Mouse (Mus musculus) ES-Bruce4 (cell line): ENCODE measurements around the gene Ap3m1. TPM values are rescaled to one million over a fixed set of nuclear protein-coding genes. Genes with fewer than 3 reads are reported as not detected.
A peak's percentile ranks its signal among the peaks of the same experiment; 100 is the strongest.

ENCODE experiments used
- H3K27ac ChIP-seq: 2 replicates; pipeline ENCODE4 v1.5.1; 2012; ENCODE audit warnings: low read length, inconsistent platforms; ENCODE audit not compliant: insufficient read depth
- H3K27me3 ChIP-seq: 2 replicates; pipeline ENCODE4 v1.6.1; 2012; ENCODE audit warnings: mild to moderate bottlenecking, low read length, inconsistent platforms; ENCODE audit not compliant: control insufficient read depth, poor library complexity, insufficient read depth, severe bottlenecking
- H3K36me3 ChIP-seq: 2 replicates; pipeline ENCODE4 v1.6.1; 2012; ENCODE audit warnings: inconsistent platforms, mild to moderate bottlenecking, low read length, moderate library complexity; ENCODE audit not compliant: control insufficient read depth, poor library complexity, insufficient read depth, severe bottlenecking
- H3K4me1 ChIP-seq: one replicate; pipeline ENCODE4 v1.8.1; 2011; ENCODE audit warnings: low read length; ENCODE audit not compliant: control insufficient read depth, insufficient read depth
- H3K4me3 ChIP-seq: 2 replicates; pipeline ENCODE4 v1.5.1; 2011; ENCODE audit warnings: low read depth, mild to moderate bottlenecking, low read length
- H3K9ac ChIP-seq: 2 replicates; pipeline ENCODE4 v1.6.1; 2012; ENCODE audit warnings: low read depth, mild to moderate bottlenecking, inconsistent platforms; ENCODE audit not compliant: poor library complexity, severe bottlenecking
- H3K9me3 ChIP-seq: replicated peaks from 2 replicates; pipeline ENCODE4 v1.6.1; 2012; ENCODE audit warnings: mild to moderate bottlenecking, low read length, inconsistent platforms; ENCODE audit not compliant: control insufficient read depth, poor library complexity, insufficient read depth, severe bottlenecking
- CTCF ChIP-seq: IDR thresholded peaks from one replicate; pipeline ENCODE4 v1.8.1; 2011; ENCODE audit warnings: low read depth, low read length
- EP300 ChIP-seq: IDR thresholded peaks from 2 replicates; pipeline ENCODE4 v1.6.1; 2011; ENCODE audit warnings: low read depth, low read length; ENCODE audit not compliant: insufficient read depth
- POLR2A ChIP-seq: IDR thresholded peaks from one replicate; pipeline ENCODE4 v1.8.1; 2011; ENCODE audit warnings: low read length; ENCODE audit not compliant: insufficient read depth
- polyA plus RNA-seq: library from polyadenylated mRNA; stranded (reverse); fragments of >200 nt; gene quantifications from 2 replicates; pipeline ENCODE4 v1.2.4, GENCODE M21; 2011; ENCODE audit warnings: low read depth; ENCODE audit not compliant: missing spikeins, insufficient read depth, insufficient read length

The Ap3m1 gene
- polyA plus RNA-seq, 1 experiment: 103 TPM

DNA sequence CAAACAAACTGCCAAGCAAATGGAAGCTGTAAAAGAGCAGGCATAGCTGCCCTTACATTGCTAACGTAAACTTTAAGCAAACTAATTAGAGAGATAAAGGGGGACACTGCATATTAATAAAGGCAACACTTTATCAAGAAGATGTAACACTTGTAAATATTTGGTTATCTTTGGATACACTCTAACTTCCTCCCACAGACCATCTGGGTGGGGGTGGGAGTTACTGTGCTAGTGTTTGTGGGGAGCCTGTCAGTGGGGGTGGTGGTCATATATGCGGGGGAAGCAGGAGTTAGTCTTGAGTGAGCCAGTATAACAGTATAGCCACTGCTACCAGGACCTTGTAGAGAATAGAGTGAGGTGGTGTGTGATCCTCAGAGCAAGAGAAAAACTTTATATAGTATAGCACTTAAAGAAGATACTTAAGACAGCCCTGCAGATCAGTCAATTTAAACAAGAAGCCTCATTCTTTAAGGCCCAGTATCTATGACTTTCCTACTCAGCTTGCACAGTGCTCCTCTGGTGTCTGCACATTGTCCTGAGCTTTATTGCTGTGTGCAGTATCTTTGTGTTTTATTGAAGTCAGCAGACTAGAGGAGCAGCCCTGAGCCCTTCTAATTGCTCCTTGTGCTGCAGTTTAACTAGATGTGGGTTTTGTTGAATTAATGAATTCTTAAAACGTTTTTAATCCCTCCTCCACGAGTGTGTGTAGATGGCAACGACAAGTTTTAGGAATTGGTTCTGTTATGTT is 10.6 kb upstream of the Ap3m1 start:
- Histone ChIP-seq H3K9me3 (no peaks in the 10 kb centered on the region), H3K9ac (no peak overlapping the region), H3K4me1 (peaks cover 3% of the 10 kb centered on the region), H3K27me3 (no peaks in the 10 kb centered on the region), H3K4me3 (no peak overlapping the region), H3K36me3 (no peaks in the 10 kb centered on the region; the same call in 1 of the 2 replicates), H3K27ac (no peak overlapping the region)
- TF ChIP-seq POLR2A (no peak), EP300 (no peak), CTCF (no peak)

GRCm38 (mm10) chr14:21058972-21059371 is 6.7 kb upstream of the Ap3m1 start:
- no peak overlapping the region for H3K4me3 ChIP-seq
- no peaks in the 10 kb centered on the region for H3K9me3 ChIP-seq
- peaks cover 2% of the 10 kb centered on the region; the same call in 1 of the 2 replicates for H3K36me3 ChIP-seq
- H3K27ac ChIP-seq: no peak overlapping the region
- H3K9ac ChIP-seq: no peak overlapping the region
- H3K27me3 ChIP-seq: no peaks in the 10 kb centered on the region
- TF ChIP-seq EP300 (no peak), CTCF (no peak), POLR2A (no peak)
- no peaks in the 10 kb centered on the region for H3K4me1 ChIP-seq

GRCm38 (mm10) chr14:21053586-21053985 is 1.3 kb upstream of the Ap3m1 start:
- H3K27me3 ChIP-seq: no peaks in the 10 kb centered on the region
- H3K9ac ChIP-seq: peak overlapping the region; percentile 60
- TF ChIP-seq POLR2A (no peak), EP300 (no peak), CTCF (no peak)
- H3K9me3 ChIP-seq: no peaks in the 10 kb centered on the region
- H3K4me1 ChIP-seq: no peaks in the 10 kb centered on the region
- 0 out of 2 replicates have a peak overlapping the region, but pooled peaks have one; percentile 28 for H3K4me3 ChIP-seq
- H3K36me3 ChIP-seq: peaks cover 2% of the 10 kb centered on the region; the same call in 1 of the 2 replicates
- H3K27ac ChIP-seq: no peak overlapping the region

GRCm38 (mm10) chr14:21053151-21053550 is 843 bp upstream of the Ap3m1 start:
- Histone ChIP-seq H3K4me3 (peak overlapping the region; percentile 91), H3K27me3 (no peaks in the 10 kb centered on the region), H3K9ac (peak overlapping the region; percentile 60), H3K9me3 (no peaks in the 10 kb centered on the region), H3K27ac (no peak overlapping the region), H3K4me1 (no peaks in the 10 kb centered on the region), H3K36me3 (peaks cover 2% of the 10 kb centered on the region; the same call in 1 of the 2 replicates)
- TF ChIP-seq CTCF: no peak
- no peak for TF ChIP-seq POLR2A
- no peak for TF ChIP-seq EP300

GRCm38 (mm10) chr14:21052781-21053130 is 448 bp upstream of the Ap3m1 start:
- peak overlapping the region; percentile 62 for H3K27ac ChIP-seq
- TF ChIP-seq CTCF: peak; percentile 1
- TF ChIP-seq POLR2A: no peak
- TF ChIP-seq EP300: no peak
- no peaks in the 10 kb centered on the region for H3K27me3 ChIP-seq
- no peaks in the 10 kb centered on the region for H3K4me1 ChIP-seq
- peak overlapping the region; percentile 91 for H3K4me3 ChIP-seq
- H3K9ac ChIP-seq: peak overlapping the region; percentile 60
- peaks cover 2% of the 10 kb centered on the region; the same call in 1 of the 2 replicates for H3K36me3 ChIP-seq
- H3K9me3 ChIP-seq: no peaks in the 10 kb centered on the region

- Histone ChIP-seq H3K4me3 (peak overlapping the region; percentile 77), H3K27ac (no peak overlapping the region), H3K36me3 (peaks cover 2% of the 10 kb centered on the region), H3K4me1 (no peaks in the 10 kb centered on the region), H3K9ac (peak overlapping the region; percentile 60), H3K27me3 (no peaks in the 10 kb centered on the region), H3K9me3 (no peaks in the 10 kb centered on the region)
- TF ChIP-seq CTCF (no peak), POLR2A (no peak), EP300 (no peak)
Measured at GRCm38 (mm10) chr14:21051380-21052111, 762 bp downstream of the Ap3m1 start.
